Mouse (Mus musculus) megakaryocyte, embryonic 14.5 days (primary cell): ENCODE results near the gene Miip.

ENCODE experiments used
- FLI1 ChIP-seq: IDR thresholded peaks from 2 replicates; pipeline ENCODE4 v1.6.1; 2012; ENCODE audit warnings: low read length, inconsistent platforms, mixed read lengths
- GATA1 ChIP-seq: IDR thresholded peaks from 3 replicates; pipeline ENCODE4 v1.6.1; 2012; ENCODE audit warnings: mixed read lengths, low read length, inconsistent platforms, borderline replicate concordance

GRCm38 (mm10) chr4:147862051-147862450, 6.6 kb downstream of the Miip start:
- no peak for TF ChIP-seq GATA1
- TF ChIP-seq FLI1: no peak
